Mouse (Mus musculus): ENCODE measurements around the gene Elmsan1. TPM values are rescaled to one million over a fixed set of nuclear protein-coding genes. Genes with fewer than 3 reads are reported as not detected.

The Elmsan1 gene
- 28.3 and 30.1 TPM in 2 replicates for polyA plus RNA-seq (2011; ENCODE audit: insufficient read depth, insufficient read length, low read depth, missing spikeins)

- no peaks in the 10 kb centered on the region for H3K36me3 ChIP-seq (ENCODE audit: control insufficient read depth, insufficient read depth, low read length, poor library complexity, severe bottlenecking)
- H3K4me1 ChIP-seq (ENCODE audit: control insufficient read depth, insufficient read depth, low read length), result peaks cover 18% of the 10 kb centered on the region
- TF ChIP-seq EP300 (IDR thresholded peaks at IDR 0.05; ENCODE audit: insufficient read depth, low read depth, low read length) (no peak), POLR2A (IDR thresholded peaks at IDR 0.05; ENCODE audit: insufficient read depth, low read length) (no peak), CTCF (IDR thresholded peaks at IDR 0.05; ENCODE audit: low read depth, low read length) (no peak)
Observed at GRCm38 (mm10) chr12:84218289-84219120, at the start of gene Elmsan1. Gene Elmsan1, minus strand, starts transcription at chr12:84218881.

GRCm38 (mm10) chr12:84267264-84267663 is 48.6 kb upstream of the Elmsan1 start:
- H3K27ac ChIP-seq (ENCODE audit: insufficient read depth, low read length), result no peak overlapping the region
- H3K27me3 ChIP-seq (ENCODE audit: control insufficient read depth, insufficient read depth, low read length, poor library complexity, severe bottlenecking), result no peaks in the 10 kb centered on the region
- no peak for TF ChIP-seq EP300 (IDR thresholded peaks at IDR 0.05; ENCODE audit: insufficient read depth, low read depth, low read length)
- TF ChIP-seq CTCF (IDR thresholded peaks at IDR 0.05; ENCODE audit: low read depth, low read length), result no peak
- TF ChIP-seq POLR2A (IDR thresholded peaks at IDR 0.05; ENCODE audit: insufficient read depth, low read length), result no peak
- no peaks in the 10 kb centered on the region for H3K4me1 ChIP-seq (ENCODE audit: control insufficient read depth, insufficient read depth, low read length)
- no peak overlapping the region for H3K9ac ChIP-seq (ENCODE audit: low read depth, poor library complexity, severe bottlenecking)
- no peaks in the 10 kb centered on the region for H3K36me3 ChIP-seq (ENCODE audit: control insufficient read depth, insufficient read depth, low read length, poor library complexity, severe bottlenecking)
- H3K4me3 ChIP-seq (ENCODE audit: low read depth, low read length), result no peak overlapping the region
- H3K9me3 ChIP-seq (replicated peaks; ENCODE audit: control insufficient read depth, insufficient read depth, low read length, poor library complexity, severe bottlenecking), result no peaks in the 10 kb centered on the region

More at GRCm38 (mm10) chr12:84218289-84219120, at the start of gene Elmsan1:
- Histone ChIP-seq H3K9ac (ENCODE audit: low read depth, poor library complexity, severe bottlenecking) (peak within 1 kb of the TSS; percentile 87), H3K4me3 (ENCODE audit: low read depth, low read length) (peak within 1 kb of the TSS; percentile 91), H3K9me3 (replicated peaks; ENCODE audit: control insufficient read depth, insufficient read depth, low read length, poor library complexity, severe bottlenecking) (no peaks in the 10 kb centered on the region), H3K27me3 (ENCODE audit: control insufficient read depth, insufficient read depth, low read length, poor library complexity, severe bottlenecking) (no peaks in the 10 kb centered on the region), H3K27ac (ENCODE audit: insufficient read depth, low read length) (peak within 1 kb of the TSS; percentile 47)

DNA sequence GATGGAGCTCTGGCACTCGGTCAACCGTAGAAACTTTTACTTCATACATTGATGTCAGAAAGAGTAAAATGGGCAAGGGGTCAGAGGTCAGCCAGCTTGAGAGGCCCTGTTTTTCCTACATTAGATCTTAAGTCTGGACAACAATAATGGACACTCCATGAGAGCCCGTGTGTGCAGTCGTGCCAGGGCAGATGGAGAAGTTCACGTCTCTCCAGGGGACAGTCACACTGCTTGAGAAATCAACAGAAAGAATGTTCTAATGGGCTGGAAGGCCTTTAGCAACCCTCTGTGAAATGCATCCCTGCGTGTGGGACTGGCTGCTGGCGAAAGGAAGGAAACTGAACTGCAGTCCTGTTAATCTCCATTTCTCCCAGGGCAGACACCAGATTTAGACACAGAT is 41.7 kb upstream of the Elmsan1 start:
- Histone ChIP-seq H3K36me3 (ENCODE audit: control insufficient read depth, insufficient read depth, low read length, poor library complexity, severe bottlenecking) (no peaks in the 10 kb centered on the region), H3K27me3 (ENCODE audit: control insufficient read depth, insufficient read depth, low read length, poor library complexity, severe bottlenecking) (no peaks in the 10 kb centered on the region), H3K4me3 (ENCODE audit: low read depth, low read length) (no peak overlapping the region), H3K9me3 (replicated peaks; ENCODE audit: control insufficient read depth, insufficient read depth, low read length, poor library complexity, severe bottlenecking) (no peaks in the 10 kb centered on the region), H3K4me1 (ENCODE audit: control insufficient read depth, insufficient read depth, low read length) (no peaks in the 10 kb centered on the region), H3K9ac (ENCODE audit: low read depth, poor library complexity, severe bottlenecking) (no peak overlapping the region), H3K27ac (ENCODE audit: insufficient read depth, low read length) (no peak overlapping the region)
- TF ChIP-seq EP300 (IDR thresholded peaks at IDR 0.05; ENCODE audit: insufficient read depth, low read depth, low read length) (no peak), POLR2A (IDR thresholded peaks at IDR 0.05; ENCODE audit: insufficient read depth, low read length) (no peak), CTCF (IDR thresholded peaks at IDR 0.05; ENCODE audit: low read depth, low read length) (no peak)

DNA sequence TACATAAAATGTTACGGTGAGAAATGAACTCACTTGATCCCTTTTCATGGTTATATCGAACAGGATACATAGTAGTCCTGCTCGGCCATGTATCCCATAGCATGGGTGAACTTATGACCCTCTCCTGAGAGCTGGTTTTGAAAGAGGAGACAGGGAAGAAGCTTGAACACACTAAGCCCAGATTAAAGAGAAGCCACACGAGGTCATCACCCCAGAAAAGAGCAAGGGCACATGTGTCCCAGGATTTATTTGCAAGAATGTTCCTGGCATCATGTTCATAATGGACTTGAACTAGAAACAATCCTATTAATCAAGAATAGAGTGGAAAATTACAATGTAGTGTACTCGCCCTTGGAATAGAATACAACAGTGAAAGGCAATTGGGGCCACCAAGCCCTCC is 36.2 kb upstream of the Elmsan1 start:
- no peak for TF ChIP-seq POLR2A (IDR thresholded peaks at IDR 0.05; ENCODE audit: insufficient read depth, low read length)
- TF ChIP-seq EP300 (IDR thresholded peaks at IDR 0.05; ENCODE audit: insufficient read depth, low read depth, low read length), result no peak
- no peak for TF ChIP-seq CTCF (IDR thresholded peaks at IDR 0.05; ENCODE audit: low read depth, low read length)

DNA sequence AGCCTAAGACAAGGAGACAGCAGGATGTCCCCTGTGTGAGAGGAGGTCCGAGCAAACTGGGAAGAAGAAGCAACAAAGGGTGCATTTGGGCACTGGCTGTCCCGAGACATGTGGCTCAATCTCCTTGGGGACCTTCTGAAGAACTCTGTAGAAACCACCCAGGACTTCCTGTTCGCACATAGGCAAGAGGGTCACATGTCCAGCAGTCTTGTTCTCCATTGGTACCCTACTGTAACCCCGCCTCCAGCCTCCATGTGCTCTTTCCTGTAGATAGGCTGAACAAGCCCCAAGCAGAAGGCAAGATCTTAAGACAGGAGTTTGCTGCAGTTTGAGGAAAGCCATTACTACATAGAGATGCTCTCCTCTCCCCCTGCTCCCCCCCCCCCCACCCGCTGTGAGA is 34.1 kb upstream of the Elmsan1 start:
- H3K9me3 ChIP-seq (replicated peaks; ENCODE audit: control insufficient read depth, insufficient read depth, low read length, poor library complexity, severe bottlenecking), result no peaks in the 10 kb centered on the region
- no peaks in the 10 kb centered on the region for H3K27me3 ChIP-seq (ENCODE audit: control insufficient read depth, insufficient read depth, low read length, poor library complexity, severe bottlenecking)
- H3K4me3 ChIP-seq (ENCODE audit: low read depth, low read length), result no peak overlapping the region
- no peaks in the 10 kb centered on the region for H3K4me1 ChIP-seq (ENCODE audit: control insufficient read depth, insufficient read depth, low read length)
- H3K27ac ChIP-seq (ENCODE audit: insufficient read depth, low read length), result no peak overlapping the region
- no peaks in the 10 kb centered on the region for H3K36me3 ChIP-seq (ENCODE audit: control insufficient read depth, insufficient read depth, low read length, poor library complexity, severe bottlenecking)
- no peak for TF ChIP-seq EP300 (IDR thresholded peaks at IDR 0.05; ENCODE audit: insufficient read depth, low read depth, low read length)
- no peak for TF ChIP-seq POLR2A (IDR thresholded peaks at IDR 0.05; ENCODE audit: insufficient read depth, low read length)
- no peak for TF ChIP-seq CTCF (IDR thresholded peaks at IDR 0.05; ENCODE audit: low read depth, low read length)
- no peak overlapping the region for H3K9ac ChIP-seq (ENCODE audit: low read depth, poor library complexity, severe bottlenecking)

More for the DNA sequence above, 36.2 kb upstream of the Elmsan1 start:
- Histone ChIP-seq H3K4me1 (ENCODE audit: control insufficient read depth, insufficient read depth, low read length) (no peaks in the 10 kb centered on the region), H3K36me3 (ENCODE audit: control insufficient read depth, insufficient read depth, low read length, poor library complexity, severe bottlenecking) (no peaks in the 10 kb centered on the region), H3K9me3 (replicated peaks; ENCODE audit: control insufficient read depth, insufficient read depth, low read length, poor library complexity, severe bottlenecking) (no peaks in the 10 kb centered on the region), H3K27me3 (ENCODE audit: control insufficient read depth, insufficient read depth, low read length, poor library complexity, severe bottlenecking) (no peaks in the 10 kb centered on the region), H3K27ac (ENCODE audit: insufficient read depth, low read length) (no peak overlapping the region), H3K9ac (ENCODE audit: low read depth, poor library complexity, severe bottlenecking) (no peak overlapping the region), H3K4me3 (ENCODE audit: low read depth, low read length) (no peak overlapping the region)

DNA sequence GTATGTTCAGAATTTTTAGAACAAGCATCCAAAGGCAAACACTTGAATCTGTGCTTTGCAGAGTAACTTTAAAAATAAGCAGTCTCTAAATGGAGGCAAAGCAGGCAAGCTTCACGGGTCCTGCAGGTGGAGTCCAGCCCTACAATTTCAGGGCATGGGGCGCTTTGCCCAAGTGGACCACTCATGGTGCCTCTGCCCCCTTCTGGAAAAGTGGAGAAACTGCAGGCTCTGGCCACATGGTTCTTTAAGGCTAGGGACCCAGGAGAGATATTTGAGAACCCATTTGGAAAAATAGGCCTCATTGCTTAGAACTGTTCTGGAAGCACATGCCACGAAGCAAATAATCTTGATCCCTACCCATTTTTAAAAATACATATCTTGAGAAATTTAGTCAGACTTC is 30.5 kb upstream of the Elmsan1 start:
- no peak overlapping the region for H3K27ac ChIP-seq (ENCODE audit: insufficient read depth, low read length)
- no peaks in the 10 kb centered on the region for H3K36me3 ChIP-seq (ENCODE audit: control insufficient read depth, insufficient read depth, low read length, poor library complexity, severe bottlenecking)
- H3K4me3 ChIP-seq (ENCODE audit: low read depth, low read length), result no peak overlapping the region
- no peak for TF ChIP-seq POLR2A (IDR thresholded peaks at IDR 0.05; ENCODE audit: insufficient read depth, low read length)
- 0 out of 2 replicates have a peak, but pooled peaks have one; percentile 35 for TF ChIP-seq EP300 (IDR thresholded peaks at IDR 0.05; ENCODE audit: insufficient read depth, low read depth, low read length)
- TF ChIP-seq CTCF (IDR thresholded peaks at IDR 0.05; ENCODE audit: low read depth, low read length), result peak; percentile 90
- no peaks in the 10 kb centered on the region for H3K9me3 ChIP-seq (replicated peaks; ENCODE audit: control insufficient read depth, insufficient read depth, low read length, poor library complexity, severe bottlenecking)
- H3K4me1 ChIP-seq (ENCODE audit: control insufficient read depth, insufficient read depth, low read length), result peaks cover 3% of the 10 kb centered on the region
- no peak overlapping the region for H3K9ac ChIP-seq (ENCODE audit: low read depth, poor library complexity, severe bottlenecking)
- no peaks in the 10 kb centered on the region for H3K27me3 ChIP-seq (ENCODE audit: control insufficient read depth, insufficient read depth, low read length, poor library complexity, severe bottlenecking)

Data from ES-Bruce4 (cell line).